Mouse (Mus musculus) midbrain, embryonic 15.5 days (tissue): ENCODE measurements around the gene Cct2. TPM values are rescaled to one million over a fixed set of nuclear protein-coding genes. Genes with fewer than 3 reads are reported as not detected.

ENCODE experiments used
- ATAC-seq: fragments of 200-750 bp; cut with Nextera tagmentation; replicated peaks from 2 replicates; pipeline ENCODE4 v1.8.0; 2017; ENCODE audit warnings: moderate TSS enrichment
- H3K27ac ChIP-seq: fragments of 300-500 bp; sonication (generic); 2 replicates; pipeline ENCODE4 v1.5.1; 2015; ENCODE audit warnings: mild to moderate bottlenecking, inconsistent platforms
- H3K27me3 ChIP-seq: fragments of 300-500 bp; sonication (generic); replicated peaks from 2 replicates; pipeline ENCODE4 v1.6.1; 2015; ENCODE audit warnings: inconsistent platforms
- H3K36me3 ChIP-seq: fragments of 300-500 bp; sonication (generic); replicated peaks from 2 replicates; pipeline ENCODE4 v1.6.1; 2015; ENCODE audit warnings: inconsistent platforms
- H3K4me1 ChIP-seq: fragments of 300-500 bp; sonication (generic); 2 replicates; pipeline ENCODE4 v1.6.1; 2015; ENCODE audit warnings: inconsistent platforms
- H3K4me2 ChIP-seq: fragments of 300-500 bp; sonication (generic); 2 replicates; pipeline ENCODE4 v1.6.1; 2015; ENCODE audit warnings: inconsistent platforms, mild to moderate bottlenecking, moderate library complexity
- H3K4me3 ChIP-seq: fragments of 300-500 bp; sonication (generic); 2 replicates; pipeline ENCODE4 v1.5.1; 2015; ENCODE audit warnings: mild to moderate bottlenecking, inconsistent platforms
- H3K9ac ChIP-seq: fragments of 300-500 bp; sonication (generic); 2 replicates; pipeline ENCODE4 v1.6.1; 2015; ENCODE audit warnings: mild to moderate bottlenecking, inconsistent platforms
- H3K9me3 ChIP-seq: fragments of 300-500 bp; sonication (generic); 2 replicates; pipeline ENCODE4 v1.6.1; 2016; ENCODE audit warnings: inconsistent platforms
- WGBS: fragments of 180-500 bp; shearing (Covaris S2); methylation state at CpG from one replicate; pipeline ENCODE4 v1.1.7; 2015; ENCODE audit warnings: mixed read lengths; 5-methylcytosine and 5-hydroxymethylcytosine counted together
- polyA plus RNA-seq: library from polyadenylated mRNA; unstranded; fragments of >200 nt; fragmentation: Nextera tagmentation; extraction: Ambion mirVana; gene quantifications from 2 replicates; pipeline ENCODE4 v1.2.1, GENCODE M21; 2015

Gene Cct2
- polyA plus RNA-seq, 1 experiment from 2014 or later = 240 TPM

- Histone ChIP-seq H3K4me2 (no peak overlapping the region), H3K9ac (no peak overlapping the region), H3K4me3 (no peak overlapping the region), H3K36me3 (no peaks in the 10 kb centered on the region), H3K27me3 (no peaks in the 10 kb centered on the region), H3K4me1 (peaks cover 4% of the 10 kb centered on the region), H3K9me3 (no peaks in the 10 kb centered on the region), H3K27ac (no peak overlapping the region)
- no peak for ATAC-seq
- WGBS = 81% methylated on average over 4 of the region's 4 CpGs
Observed at GRCm38 (mm10) chr10:117089628-117090027, 26.0 kb upstream of the Cct2 start.

GRCm38 (mm10) chr10:117081914-117082359 is 18.3 kb upstream of the Cct2 start:
- peaks cover 12% of the 10 kb centered on the region for H3K36me3 ChIP-seq
- no peak overlapping the region for H3K4me2 ChIP-seq
- no peaks in the 10 kb centered on the region for H3K4me1 ChIP-seq
- no peak for ATAC-seq
- H3K9me3 ChIP-seq = no peaks in the 10 kb centered on the region
- H3K4me3 ChIP-seq = no peak overlapping the region
- H3K27me3 ChIP-seq = no peaks in the 10 kb centered on the region
- no peak overlapping the region for H3K9ac ChIP-seq
- no peak overlapping the region for H3K27ac ChIP-seq
- 91% methylated on average over 2 of the region's 2 CpGs for whole genome bisulfite sequencing

- no peak overlapping the region for H3K27ac ChIP-seq
- H3K36me3 ChIP-seq = peaks cover 18% of the 10 kb centered on the region
- ATAC-seq = no peak
- WGBS = 66% methylated on average over 4 of the region's 4 CpGs
- H3K4me2 ChIP-seq = no peak overlapping the region
- no peaks in the 10 kb centered on the region for H3K4me1 ChIP-seq
- no peaks in the 10 kb centered on the region for H3K27me3 ChIP-seq
- H3K4me3 ChIP-seq = no peak overlapping the region
- H3K9ac ChIP-seq = no peak overlapping the region
- H3K9me3 ChIP-seq = no peaks in the 10 kb centered on the region
Observed at GRCm38 (mm10) chr10:117081326-117081725, 17.7 kb upstream of the Cct2 start.

GRCm38 (mm10) chr10:117078284-117078683 is 14.7 kb upstream of the Cct2 start:
- Histone ChIP-seq H3K9ac (no peak overlapping the region), H3K4me2 (no peak overlapping the region), H3K27me3 (no peaks in the 10 kb centered on the region), H3K36me3 (peaks cover 39% of the 10 kb centered on the region), H3K4me1 (no peaks in the 10 kb centered on the region), H3K9me3 (no peaks in the 10 kb centered on the region), H3K27ac (no peak overlapping the region), H3K4me3 (no peak overlapping the region)
- no peak for ATAC-seq
- WGBS = 83% methylated on average over 6 of the region's 6 CpGs

GRCm38 (mm10) chr10:117073176-117073575 is 9.6 kb upstream of the Cct2 start:
- Histone ChIP-seq H3K9me3 (no peaks in the 10 kb centered on the region), H3K27ac (no peak overlapping the region), H3K36me3 (peaks cover 28% of the 10 kb centered on the region), H3K27me3 (no peaks in the 10 kb centered on the region), H3K4me1 (no peaks in the 10 kb centered on the region), H3K4me3 (no peak overlapping the region), H3K9ac (no peak overlapping the region), H3K4me2 (no peak overlapping the region)
- ATAC-seq = no peak
- WGBS = 91% methylated on average over 7 of the region's 7 CpGs

GRCm38 (mm10) chr10:117072191-117072888 is 8.7 kb upstream of the Cct2 start:
- no peak for ATAC-seq
- 92% methylated on average over 18 of the region's 18 CpGs for WGBS
- no peaks in the 10 kb centered on the region for H3K27me3 ChIP-seq

GRCm38 (mm10) chr10:117069109-117069508 is 5.5 kb upstream of the Cct2 start:
- no peak for ATAC-seq
- 97% methylated on average over 3 of the region's 3 CpGs for WGBS
- H3K27ac ChIP-seq = no peak overlapping the region
- H3K9me3 ChIP-seq = no peaks in the 10 kb centered on the region
- H3K4me1 ChIP-seq = no peaks in the 10 kb centered on the region
- H3K4me3 ChIP-seq = no peak overlapping the region
- H3K27me3 ChIP-seq = no peaks in the 10 kb centered on the region
- no peak overlapping the region for H3K4me2 ChIP-seq
- H3K36me3 ChIP-seq = peaks cover 10% of the 10 kb centered on the region
- no peak overlapping the region for H3K9ac ChIP-seq

More at GRCm38 (mm10) chr10:117072191-117072888, 8.7 kb upstream of the Cct2 start:
- Histone ChIP-seq H3K4me1 (no peaks in the 10 kb centered on the region), H3K9ac (no peak overlapping the region), H3K4me3 (no peak overlapping the region), H3K9me3 (no peaks in the 10 kb centered on the region), H3K36me3 (peaks cover 28% of the 10 kb centered on the region), H3K4me2 (no peak overlapping the region), H3K27ac (no peak overlapping the region)

- Histone ChIP-seq H3K27ac (peak overlapping the region; percentile 83), H3K9ac (peak overlapping the region; percentile 29; the same call in 1 of the 2 replicates)
- WGBS = 4% methylated on average over 7 of the region's 7 CpGs
Observed at GRCm38 (mm10) chr10:117064076-117064475, 462 bp upstream of the Cct2 start.

GRCm38 (mm10) chr10:117062894-117063253 is 740 bp downstream of the Cct2 start:
- H3K36me3 ChIP-seq = peaks cover 24% of the 10 kb centered on the region; the same call in 1 of the 2 replicates
- no peaks in the 10 kb centered on the region for H3K9me3 ChIP-seq
- peak overlapping the region; percentile 84 for H3K4me2 ChIP-seq
- H3K27me3 ChIP-seq = no peaks in the 10 kb centered on the region
- peak overlapping the region; percentile 64 for H3K9ac ChIP-seq
- H3K4me1 ChIP-seq = peaks cover 17% of the 10 kb centered on the region
- peak overlapping the region; percentile 83 for H3K4me3 ChIP-seq
- peak; percentile 6; the same call in 1 of the 2 replicates for ATAC-seq
- peak overlapping the region; percentile 82 for H3K27ac ChIP-seq
- whole genome bisulfite sequencing = 4% methylated on average over 15 of the region's 15 CpGs

More at GRCm38 (mm10) chr10:117064076-117064475, 462 bp upstream of the Cct2 start:
- Histone ChIP-seq H3K36me3 (peaks cover 24% of the 10 kb centered on the region; the same call in 1 of the 2 replicates), H3K4me3 (peak overlapping the region; percentile 83), H3K4me2 (peak overlapping the region; percentile 84), H3K4me1 (peaks cover 11% of the 10 kb centered on the region), H3K9me3 (no peaks in the 10 kb centered on the region), H3K27me3 (no peaks in the 10 kb centered on the region)
- peak; percentile 71 for ATAC-seq

- H3K9ac ChIP-seq = no peak overlapping the region
- H3K27me3 ChIP-seq = no peaks in the 10 kb centered on the region
- H3K4me2 ChIP-seq = no peak overlapping the region
- 87% methylated on average over 4 of the region's 4 CpGs for WGBS
- H3K4me1 ChIP-seq = peaks cover 6% of the 10 kb centered on the region
- H3K9me3 ChIP-seq = no peaks in the 10 kb centered on the region
- no peak overlapping the region for H3K4me3 ChIP-seq
- no peak for ATAC-seq
- peaks cover 76% of the 10 kb centered on the region for H3K36me3 ChIP-seq
- H3K27ac ChIP-seq = no peak overlapping the region
Observed at GRCm38 (mm10) chr10:117055668-117056067, 7.9 kb downstream of the Cct2 start.

GRCm38 (mm10) chr10:117049961-117050597 is 13.5 kb downstream of the Cct2 start:
- H3K4me2 ChIP-seq = no peak overlapping the region
- H3K36me3 ChIP-seq = peaks cover 50% of the 10 kb centered on the region
- no peak overlapping the region for H3K9ac ChIP-seq
- 0 out of 2 replicates have a peak, but pooled peaks cover 3% of the 10 kb centered on the region for H3K4me1 ChIP-seq
- no peaks in the 10 kb centered on the region for H3K9me3 ChIP-seq
- no peak overlapping the region for H3K4me3 ChIP-seq
- H3K27ac ChIP-seq = no peak overlapping the region
- WGBS = 80% methylated on average over 4 of the region's 4 CpGs
- H3K27me3 ChIP-seq = no peaks in the 10 kb centered on the region
- ATAC-seq = no peak

- ATAC-seq = no peak
- no peak overlapping the region for H3K9ac ChIP-seq
- H3K4me2 ChIP-seq = no peak overlapping the region
- H3K4me3 ChIP-seq = no peak overlapping the region
- H3K27ac ChIP-seq = no peak overlapping the region
- WGBS = 79% methylated on average over 4 of the region's 4 CpGs
- H3K4me1 ChIP-seq = 0 out of 2 replicates have a peak, but pooled peaks cover 3% of the 10 kb centered on the region
- peaks cover 42% of the 10 kb centered on the region for H3K36me3 ChIP-seq
- H3K9me3 ChIP-seq = no peaks in the 10 kb centered on the region
- no peaks in the 10 kb centered on the region for H3K27me3 ChIP-seq
Observed at GRCm38 (mm10) chr10:117049253-117049652, 14.4 kb downstream of the Cct2 start.
